Mouse (Mus musculus): Measurements from ENCODE around the gene Adh5. TPM values are rescaled to one million over a fixed set of nuclear protein-coding genes. Genes with fewer than 3 reads are reported as not detected.

The Adh5 gene
- polyA plus RNA-seq (2017; shearing (Covaris generic)) = 100 to 1,000 TPM; 113 to 118 (median 116) TPM

- ATAC-seq = peak; percentile 94
Observed at GRCm38 (mm10) chr3:138442612-138443464, at the start of gene Adh5. TSS of gene Adh5 (plus strand) at chr3:138443093.

- ATAC-seq = no peak
Observed at GRCm38 (mm10) chr3:138404872-138405271, 38.0 kb upstream of the Adh5 start.

GRCm38 (mm10) chr3:138405341-138405740, 37.6 kb upstream of the Adh5 start:
- peak; percentile 43 for ATAC-seq

GRCm38 (mm10) chr3:138405840-138406239, 37.1 kb upstream of the Adh5 start:
- no peak for ATAC-seq

- ATAC-seq = no peak
Observed at GRCm38 (mm10) chr3:138407920-138408319, 35.0 kb upstream of the Adh5 start.

- no peak for ATAC-seq
Observed at GRCm38 (mm10) chr3:138409585-138409984, 33.3 kb upstream of the Adh5 start.

GRCm38 (mm10) chr3:138410211-138410610, 32.7 kb upstream of the Adh5 start:
- ATAC-seq = no peak

GRCm38 (mm10) chr3:138415121-138415690, 27.7 kb upstream of the Adh5 start, which contains the start of gene Adh4:
TSS of gene Adh4 (plus strand) at chr3:138415466.
- ATAC-seq = no peak

- peak; percentile 81 for ATAC-seq
Observed at GRCm38 (mm10) chr3:138419369-138419768, 23.5 kb upstream of the Adh5 start.

GRCm38 (mm10) chr3:138420385-138420784, 22.5 kb upstream of the Adh5 start:
- peak; percentile 36 for ATAC-seq

GRCm38 (mm10) chr3:138423664-138424063, 19.2 kb upstream of the Adh5 start:
- ATAC-seq = peak; percentile 26

GRCm38 (mm10) chr3:138424247-138424646, 18.6 kb upstream of the Adh5 start:
- ATAC-seq = peak; percentile 51

- no peak for ATAC-seq
Observed at GRCm38 (mm10) chr3:138430360-138430976, 12.4 kb upstream of the Adh5 start.

- ATAC-seq = peak; percentile 77
Observed at GRCm38 (mm10) chr3:138431835-138432234, 11.1 kb upstream of the Adh5 start.

- ATAC-seq = no peak
Observed at GRCm38 (mm10) chr3:138438716-138439115, 4.2 kb upstream of the Adh5 start.

- ATAC-seq = no peak
Observed at GRCm38 (mm10) chr3:138442203-138442602, 690 bp upstream of the Adh5 start.

GRCm38 (mm10) chr3:138443465-138443771, 525 bp downstream of the Adh5 start:
- no peak for ATAC-seq

GRCm38 (mm10) chr3:138448077-138448860, 5.4 kb downstream of the Adh5 start:
- ATAC-seq = no peak

- ATAC-seq = no peak
Observed at GRCm38 (mm10) chr3:138452169-138452568, 9.3 kb downstream of the Adh5 start.

GRCm38 (mm10) chr3:138454234-138454633, 11.3 kb downstream of the Adh5 start:
- ATAC-seq = no peak

- no peak for ATAC-seq
Observed at GRCm38 (mm10) chr3:138454711-138455435, 12.0 kb downstream of the Adh5 start.

GRCm38 (mm10) chr3:138458441-138458840, 15.5 kb downstream of the Adh5 start:
- no peak for ATAC-seq

Measured in inflammation-experienced regulatory T-cells, adult 6 months (primary cell).